Mouse (Mus musculus): Measurements from ENCODE around the gene Slc16a10.

- no peak for TF ChIP-seq USF1 (IDR thresholded peaks at IDR 0.05; ENCODE audit: low read depth, low read length)
- no peak for TF ChIP-seq ZKSCAN1 (IDR thresholded peaks at IDR 0.05; ENCODE audit: borderline replicate concordance, low read depth, low read length)
- no peak for TF ChIP-seq EP300 (IDR thresholded peaks at IDR 0.05; ENCODE audit: low read length)
- TF ChIP-seq CTCF (conservative IDR thresholded peaks at IDR 0.05 in 1 of 2, IDR thresholded peaks at IDR 0.05 in 1 of 2; ENCODE audit: low read depth in 2 of 2, low read length in 2 of 2): no peak
- no peak for TF ChIP-seq MAZ (IDR thresholded peaks at IDR 0.05; ENCODE audit: low read depth, low read length)
- TF ChIP-seq POLR2AphosphoS2 (IDR thresholded peaks at IDR 0.05; ENCODE audit: low read depth, low read length): no peak
- no peak for TF ChIP-seq POLR2A (IDR thresholded peaks at IDR 0.05; ENCODE audit: low read depth, low read length)
- TF ChIP-seq JUN (IDR thresholded peaks at IDR 0.05; ENCODE audit: insufficient read depth, low read depth, low read length): no peak
- no peak for TF ChIP-seq UBTF (IDR thresholded peaks at IDR 0.05; ENCODE audit: low read depth, low read length)
- no peak for TF ChIP-seq ETS1 (conservative IDR thresholded peaks at IDR 0.05; ENCODE audit: low read depth, low read length)
- TF ChIP-seq HCFC1 (IDR thresholded peaks at IDR 0.05; ENCODE audit: low read depth, low read length): no peak
Measured at GRCm38 (mm10) chr10:40180011-40180410, 38.0 kb upstream of the Slc16a10 start.

Measured in CH12.LX (cell line).